Mouse (Mus musculus): ENCODE data around the gene Cul4a.

- no peak for TF ChIP-seq CTCF (IDR thresholded peaks at IDR 0.05; ENCODE audit: low read depth)
- TF ChIP-seq EP300 (IDR thresholded peaks at IDR 0.05; ENCODE audit: low read depth): no peak
Observed at GRCm38 (mm10) chr8:13155358-13155757, 49.9 kb downstream of the Cul4a start.
